Comparison of ENCODE assay signal across 19 mouse cellular contexts in genomic region chr2:153618889-153619288, GRCm38 (mm10).
"Had no signal": no experiment of that assay in that cellular context is flagged by ENCODE, and none has a peak within 500 bp of the region (broad histone marks: within the 10 kb centered on the region; RNA-seq: fewer than 3 reads in every experiment).

No protein-coding gene starts in this region.

- DNase-seq: liver, embryonic 13.5 days; liver, postnatal 0 days; lung, adult 2 months; lung, postnatal 14 days; lung, postnatal 36 days; midbrain, embryonic 14.5 days; right cerebral cortex, postnatal 14 days; thymus, adult 2 months; thymus, postnatal 25 days; thymus, postnatal 4 days had no signal

- H3K27me3 ChIP-seq: liver, embryonic 13.5 days; liver, embryonic 15.5 days; lung, embryonic 15.5 days; midbrain, embryonic 12.5 days; neural tube, embryonic 12.5 days; stomach, embryonic 15.5 days had no signal

- H3K4me3 ChIP-seq: liver, embryonic 13.5 days; liver, embryonic 15.5 days; lung, embryonic 15.5 days; midbrain, embryonic 10.5 days; midbrain, embryonic 12.5 days; myocyte; neural tube, embryonic 12.5 days; stomach, embryonic 15.5 days had no signal

- H3K9me3 ChIP-seq: liver, embryonic 13.5 days; liver, embryonic 15.5 days; lung, embryonic 15.5 days; midbrain, embryonic 10.5 days; midbrain, embryonic 12.5 days; neural tube, embryonic 12.5 days; stomach, embryonic 15.5 days had no signal

- ATAC-seq: liver, postnatal 0 days; lung, postnatal 0 days; midbrain, embryonic 16.5 days had no signal

- H3K4me1 ChIP-seq: liver, embryonic 15.5 days; lung, embryonic 15.5 days; midbrain, embryonic 10.5 days; midbrain, embryonic 12.5 days; neural tube, embryonic 12.5 days; stomach, embryonic 15.5 days had no signal
